Mouse (Mus musculus) cerebellum, adult 2 months (tissue): ENCODE measurements at regions not wholly inside any gene's neighbourhood (a gene's known extent, or its start where the extent isn't known, plus 50 kb on each side); places are given as distances from the start of the nearest gene placed in this dataset.

ENCODE experiments used
- DNase-seq, 2 experiments: peaks; one replicate each; pipeline ENCODE4 v3.0.0; 2021
- H3K27ac ChIP-seq: fragments of 200-500 bp; 2 replicates; pipeline ENCODE4 v1.5.1; 2012; ENCODE audit warnings: low read length, control low read depth, inconsistent platforms; ENCODE audit not compliant: insufficient read depth
- H3K27me3 ChIP-seq: fragments of 200-500 bp; 2 replicates; pipeline ENCODE4 v1.6.1; 2012; ENCODE audit warnings: inconsistent platforms, mild to moderate bottlenecking, low read length, moderate library complexity; ENCODE audit not compliant: control insufficient read depth, insufficient read depth
- H3K4me1 ChIP-seq: fragments of 200-500 bp; 2 replicates; pipeline ENCODE4 v1.6.1; 2011; ENCODE audit warnings: low read length; ENCODE audit not compliant: control insufficient read depth, insufficient read depth
- H3K4me3 ChIP-seq: fragments of 200-500 bp; replicated peaks from 2 replicates; pipeline ENCODE3; 2011; ENCODE audit warnings: mild to moderate bottlenecking, low read depth, low read length, control low read depth; ENCODE audit not compliant: insufficient read depth
- CTCF ChIP-seq: fragments of 200-500 bp; IDR thresholded peaks from 2 replicates; pipeline ENCODE4 v1.5.1; 2011; ENCODE audit warnings: low read depth, mild to moderate bottlenecking, control low read depth, low read length, moderate library complexity, borderline replicate concordance; ENCODE audit not compliant: insufficient read depth
- POLR2A ChIP-seq: fragments of 200-500 bp; IDR thresholded peaks from 2 replicates; pipeline ENCODE4 v1.6.1; 2011; ENCODE audit warnings: low read length, control low read depth, borderline replicate concordance; ENCODE audit not compliant: insufficient read depth
- WGBS: fragments of 180-500 bp; shearing (Covaris S2); methylation state at CpG from one replicate; pipeline ENCODE4 v1.1.7; 2018; 5-methylcytosine and 5-hydroxymethylcytosine counted together

DNA sequence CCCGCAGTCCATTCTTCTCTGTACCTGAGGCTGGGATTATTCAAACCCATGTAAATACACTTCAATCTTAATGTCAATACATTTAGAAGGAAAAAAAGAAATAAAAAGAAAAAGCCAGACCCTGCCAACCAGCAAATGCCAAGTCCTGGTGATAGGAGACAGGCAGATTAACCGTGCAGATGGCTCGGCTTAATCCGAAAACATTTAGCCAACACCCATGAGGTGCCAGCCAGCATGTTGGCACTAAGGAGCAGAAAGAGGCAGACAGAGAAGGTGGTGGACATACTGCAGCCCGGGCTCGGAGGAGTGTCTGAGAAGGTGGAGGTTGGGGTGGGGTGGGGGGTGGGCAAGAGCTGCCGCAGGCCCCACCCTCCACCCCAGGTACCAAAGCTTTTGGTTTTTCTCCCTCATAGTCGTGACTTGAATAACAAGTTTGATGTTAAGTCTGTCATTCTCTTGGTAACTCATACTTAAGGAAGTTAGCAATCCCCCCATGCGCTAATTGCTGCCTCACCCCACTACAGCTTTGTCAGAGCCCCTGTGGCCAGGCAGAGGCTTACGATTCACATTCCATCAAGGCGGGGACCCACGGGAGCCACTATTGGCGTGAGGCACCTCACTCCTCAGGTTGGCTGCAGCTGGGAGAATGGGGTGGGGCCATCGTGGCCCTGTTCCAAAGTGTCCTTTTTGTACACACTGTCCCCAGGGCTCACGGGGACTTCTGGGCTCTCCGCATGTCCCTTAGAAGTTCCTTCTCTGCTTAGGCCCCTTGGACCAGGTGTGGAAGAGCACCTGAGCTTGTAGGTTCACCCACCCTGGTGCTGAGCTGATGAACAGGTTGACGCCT is 99.6 kb upstream of the Lemd2 start:
- no peak overlapping the region for H3K4me3 ChIP-seq
- no peaks in the 10 kb centered on the region for H3K27me3 ChIP-seq
- TF ChIP-seq CTCF = no peak
- TF ChIP-seq POLR2A = no peak
- WGBS = 42% methylated on average over 17 of the region's 17 CpGs
- peak; percentile 76 to 84 for DNase-seq
- peaks cover 15% of the 10 kb centered on the region for H3K4me1 ChIP-seq
- no peak overlapping the region for H3K27ac ChIP-seq

DNA sequence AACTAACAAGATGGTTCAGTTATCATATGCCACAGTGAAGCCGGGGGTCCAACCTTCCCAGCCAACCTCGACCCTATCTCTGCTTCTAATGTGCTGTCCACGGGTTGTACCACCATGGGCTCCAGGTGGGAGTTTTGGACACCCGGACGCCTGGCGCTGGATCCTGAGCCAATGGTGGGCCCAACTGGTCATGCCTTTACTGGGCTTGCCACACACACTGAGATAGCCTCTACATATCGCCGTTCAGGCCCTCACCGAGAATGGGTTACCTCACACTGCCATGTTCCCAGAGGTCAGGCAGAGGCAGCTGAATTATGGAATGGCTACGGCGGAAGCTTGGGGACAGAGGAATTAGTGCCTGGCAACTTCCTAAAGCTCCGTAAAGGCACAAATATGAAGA is 98.8 kb upstream of the Lemd2 start:
- Histone ChIP-seq H3K27ac (no peak overlapping the region), H3K4me3 (no peak overlapping the region), H3K27me3 (no peaks in the 10 kb centered on the region), H3K4me1 (peaks cover 15% of the 10 kb centered on the region)
- WGBS = 77% methylated on average over 12 of the region's 12 CpGs
- peak in 1 of 2 experiments; percentile 37 for DNase-seq
- no peak for TF ChIP-seq CTCF
- TF ChIP-seq POLR2A = no peak

- Histone ChIP-seq H3K27ac (no peak overlapping the region), H3K27me3 (no peaks in the 10 kb centered on the region), H3K4me3 (no peak overlapping the region), H3K4me1 (peaks cover 15% of the 10 kb centered on the region)
- no peak for DNase-seq
- no peak for TF ChIP-seq POLR2A
- TF ChIP-seq CTCF = no peak
- 80% methylated on average over 11 of the region's 11 CpGs for WGBS
Measured at GRCm38 (mm10) chr17:27301376-27301775, 97.1 kb upstream of the Lemd2 start.

GRCm38 (mm10) chr17:27299297-27299696 is 95.0 kb upstream of the Lemd2 start:
- Histone ChIP-seq H3K27me3 (no peaks in the 10 kb centered on the region), H3K4me3 (no peak overlapping the region), H3K4me1 (peaks cover 14% of the 10 kb centered on the region), H3K27ac (no peak overlapping the region)
- DNase-seq = peak in 1 of 2 experiments; percentile 18
- 95% methylated on average over 4 of the region's 4 CpGs for WGBS
- TF ChIP-seq CTCF = no peak
- TF ChIP-seq POLR2A = no peak

GRCm38 (mm10) chr17:27298351-27298750 is 94.1 kb upstream of the Lemd2 start:
- TF ChIP-seq CTCF = no peak
- WGBS = 82% methylated on average over 10 of the region's 10 CpGs
- H3K27me3 ChIP-seq = no peaks in the 10 kb centered on the region

GRCm38 (mm10) chr17:27296156-27296555 is 91.9 kb upstream of the Lemd2 start:
- no peak overlapping the region for H3K27ac ChIP-seq
- DNase-seq = peak in 1 of 2 experiments; percentile 16
- TF ChIP-seq CTCF = no peak
- TF ChIP-seq POLR2A = no peak
- H3K4me3 ChIP-seq = no peak overlapping the region
- WGBS = 81% methylated on average over 5 of the region's 5 CpGs
- H3K4me1 ChIP-seq = no peaks in the 10 kb centered on the region
- no peaks in the 10 kb centered on the region for H3K27me3 ChIP-seq

More at GRCm38 (mm10) chr17:27298351-27298750, 94.1 kb upstream of the Lemd2 start:
- Histone ChIP-seq H3K4me1 (peaks cover 8% of the 10 kb centered on the region), H3K27ac (no peak overlapping the region), H3K4me3 (no peak overlapping the region)
- DNase-seq = peak in 1 of 2 experiments; percentile 15

GRCm38 (mm10) chr17:27294208-27294604 is 89.9 kb upstream of the Lemd2 start:
- WGBS = 84% methylated on average over 5 of the region's 5 CpGs
- Histone ChIP-seq H3K4me3 (no peak overlapping the region), H3K27ac (no peak overlapping the region), H3K4me1 (no peaks in the 10 kb centered on the region), H3K27me3 (no peaks in the 10 kb centered on the region)
- no peak for DNase-seq
- TF ChIP-seq CTCF (no peak), POLR2A (no peak)

- Histone ChIP-seq H3K27me3 (no peaks in the 10 kb centered on the region), H3K4me3 (no peak overlapping the region), H3K27ac (no peak overlapping the region), H3K4me1 (no peaks in the 10 kb centered on the region)
- DNase-seq = peak in 1 of 2 experiments; percentile 20
- WGBS = 79% methylated on average over 14 of the region's 14 CpGs
- TF ChIP-seq CTCF (no peak), POLR2A (no peak)
Measured at GRCm38 (mm10) chr17:27293586-27294207, 89.4 kb upstream of the Lemd2 start.
